Mouse (Mus musculus) layer of hippocampus, adult 9-10 months (tissue): ENCODE measurements around the gene Kcna1.

Experiments used
- DNase-seq: peaks from one replicate; pipeline ENCODE4 v3.0.0; 2022; ENCODE audit warnings: low spot score

The Kcna1 gene

GRCm38 (mm10) chr6:126646381-126646780 lies at the start of gene Kcna1:
Gene Kcna1 (minus strand): TSS chr6:126646384.
- no peak for DNase-seq

GRCm38 (mm10) chr6:126687120-126687519 lies 40.9 kb upstream of the Kcna1 start:
- DNase-seq, result no peak

GRCm38 (mm10) chr6:126685135-126685534 lies 39.0 kb upstream of the Kcna1 start:
- no peak for DNase-seq

GRCm38 (mm10) chr6:126678961-126679360 lies 32.8 kb upstream of the Kcna1 start:
- DNase-seq, result no peak

- no peak for DNase-seq
Measured at GRCm38 (mm10) chr6:126667001-126667400, 20.8 kb upstream of the Kcna1 start.

- DNase-seq, result no peak
Measured at GRCm38 (mm10) chr6:126666091-126666490, 19.9 kb upstream of the Kcna1 start.

GRCm38 (mm10) chr6:126664569-126664968 lies 18.4 kb upstream of the Kcna1 start:
- no peak for DNase-seq

- DNase-seq, result no peak
Measured at GRCm38 (mm10) chr6:126657646-126658394, 11.6 kb upstream of the Kcna1 start.

GRCm38 (mm10) chr6:126653561-126653960 lies 7.4 kb upstream of the Kcna1 start:
- no peak for DNase-seq

- peak; percentile 55 for DNase-seq
Measured at GRCm38 (mm10) chr6:126645644-126646358, 383 bp downstream of the Kcna1 start.

GRCm38 (mm10) chr6:126645044-126645541 lies 1.1 kb downstream of the Kcna1 start:
- no peak for DNase-seq

GRCm38 (mm10) chr6:126644181-126645043 lies 1.8 kb downstream of the Kcna1 start:
- no peak for DNase-seq

GRCm38 (mm10) chr6:126643341-126644055 lies 2.7 kb downstream of the Kcna1 start:
- DNase-seq, result no peak

GRCm38 (mm10) chr6:126642856-126643321 lies 3.3 kb downstream of the Kcna1 start:
- DNase-seq, result no peak

GRCm38 (mm10) chr6:126628451-126628850 lies 17.7 kb downstream of the Kcna1 start:
- DNase-seq, result no peak

- DNase-seq, result no peak
Measured at GRCm38 (mm10) chr6:126618455-126618854, 27.7 kb downstream of the Kcna1 start.

- DNase-seq, result no peak
Measured at GRCm38 (mm10) chr6:126610746-126611145, 35.4 kb downstream of the Kcna1 start.

- no peak for DNase-seq
Measured at GRCm38 (mm10) chr6:126609193-126609947, 36.8 kb downstream of the Kcna1 start.

GRCm38 (mm10) chr6:126601843-126602326 lies 44.3 kb downstream of the Kcna1 start:
- no peak for DNase-seq

- no peak for DNase-seq
Measured at GRCm38 (mm10) chr6:126599201-126599995, 46.8 kb downstream of the Kcna1 start.
